Mouse (Mus musculus) WW6 (cell line): ENCODE results near the gene Ctsw.
"Not testable (repeated sequence)": the region's sequence is repeated elsewhere in the genome, so short reads cannot be mapped to it uniquely, and the experiment has no call there.

Source experiments
- DNase-seq: peaks from one replicate; pipeline ENCODE4 v3.0.0-alpha.2; 2013; ENCODE audit warnings: low read depth, low spot score

Gene Ctsw

DNA sequence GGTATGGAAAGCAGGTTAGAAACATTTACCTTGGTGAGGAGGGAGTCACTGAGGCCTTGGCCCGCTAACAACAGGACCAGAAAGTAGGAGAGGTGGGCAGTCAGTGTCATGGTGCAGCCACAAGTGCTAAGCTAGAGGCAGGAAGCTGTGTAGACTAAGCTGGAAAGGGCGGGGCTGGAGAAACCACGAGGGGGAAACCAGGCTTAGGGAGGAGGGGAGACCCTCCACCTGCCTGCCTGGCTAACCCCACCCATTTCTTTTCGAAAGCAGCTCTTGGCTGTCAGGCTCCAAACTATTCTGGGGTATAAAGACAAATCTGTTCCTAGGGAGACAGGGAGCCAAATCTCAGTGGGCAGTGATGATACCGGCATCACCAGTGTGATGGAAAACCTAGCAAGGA, at the start of gene Ctsw:
Ctsw (minus strand) TSS at position 134 of the 400 bp plus-strand sequence.
- no peak for DNase-seq

DNA sequence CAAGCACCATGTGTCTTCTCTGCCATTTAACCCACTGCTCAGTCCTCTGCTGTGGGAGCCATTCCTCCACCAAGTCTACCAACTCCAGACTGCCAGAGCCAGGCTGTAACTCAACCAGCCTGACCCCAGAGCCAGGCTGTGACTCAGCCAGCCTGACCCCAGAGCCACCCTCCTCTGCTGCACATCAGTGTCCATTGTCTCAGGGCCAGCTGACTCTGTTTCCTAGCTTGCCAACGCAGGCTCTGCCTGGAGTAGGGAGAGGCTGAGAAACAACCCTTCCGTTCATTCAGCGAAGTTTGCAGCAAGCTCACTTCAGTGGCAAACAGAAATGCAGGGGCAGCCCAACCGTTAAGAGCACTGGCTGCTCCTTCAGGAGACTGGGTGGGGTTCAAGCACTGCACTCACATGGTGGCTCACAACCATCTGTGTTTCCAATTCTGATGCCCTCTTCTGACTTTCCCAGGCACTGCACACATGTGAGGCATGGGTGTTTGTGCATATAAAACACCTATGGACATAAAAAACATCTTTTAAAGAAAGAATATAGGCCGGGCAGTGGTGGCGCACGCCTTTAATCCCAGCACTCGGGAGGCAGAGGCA, 48.7 kb upstream of the Ctsw start:
- no peak for DNase-seq

DNA sequence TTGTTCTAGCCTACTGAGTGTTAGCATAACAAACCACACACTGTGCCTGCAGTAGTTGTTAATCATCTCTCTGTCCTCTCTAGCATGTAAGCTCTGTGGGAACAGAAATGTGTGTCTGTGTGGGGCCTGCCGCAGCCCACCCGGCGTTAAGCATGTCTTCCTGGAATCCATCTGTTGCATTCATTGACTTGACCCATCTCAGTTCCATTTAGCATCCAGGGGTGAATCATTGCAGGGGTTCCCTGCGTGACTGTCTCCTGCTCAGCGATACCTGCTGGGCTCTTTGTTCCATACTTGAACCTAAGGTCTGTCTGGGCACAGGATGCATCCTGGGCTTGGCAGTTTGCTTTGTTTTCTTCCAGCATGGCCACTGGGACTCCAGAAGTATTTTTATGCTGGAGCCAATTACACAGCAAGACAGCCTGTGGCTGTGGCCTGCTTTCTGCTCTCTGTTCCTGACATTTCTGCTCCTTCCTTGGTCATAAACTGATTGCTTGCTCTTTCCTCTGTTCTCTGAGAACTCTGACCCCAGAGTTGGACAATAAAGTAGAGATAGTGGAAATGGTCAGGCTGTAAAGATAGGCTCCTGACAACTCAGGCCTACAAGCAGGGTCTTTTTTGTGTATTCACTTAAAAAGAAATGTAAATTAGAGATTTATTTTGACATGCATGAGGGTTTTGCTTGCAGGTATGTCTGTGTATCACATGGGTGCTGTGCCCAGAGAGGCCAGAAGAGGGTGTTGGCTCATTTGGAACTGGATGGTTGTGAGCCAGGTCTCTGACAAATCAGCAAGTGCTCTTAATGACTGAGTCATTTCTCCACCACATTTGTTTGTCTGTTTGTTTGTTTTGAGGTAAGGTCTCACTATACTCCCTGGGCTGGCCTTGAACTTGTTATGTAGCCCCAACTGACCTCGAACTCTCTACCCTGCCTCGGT, 47.8 kb upstream of the Ctsw start:
- DNase-seq = no peak

DNA sequence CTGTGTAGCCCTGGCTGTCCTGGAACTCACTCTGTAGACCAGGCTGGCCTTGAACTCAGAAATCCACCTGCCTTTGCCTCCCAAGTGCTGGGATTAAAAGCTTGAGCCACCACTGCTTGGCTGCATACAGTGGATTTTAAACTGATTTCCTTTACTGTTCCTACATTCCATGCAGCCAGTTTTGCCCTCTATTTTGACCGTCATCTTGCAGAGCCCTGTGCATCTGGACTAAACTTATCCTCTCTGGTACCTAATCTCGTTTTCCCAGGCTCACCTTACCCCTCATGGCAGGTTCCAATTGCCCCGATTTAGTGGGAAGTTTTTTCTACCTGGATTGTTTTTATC, 44.7 kb upstream of the Ctsw start:
- no peak for DNase-seq

DNA sequence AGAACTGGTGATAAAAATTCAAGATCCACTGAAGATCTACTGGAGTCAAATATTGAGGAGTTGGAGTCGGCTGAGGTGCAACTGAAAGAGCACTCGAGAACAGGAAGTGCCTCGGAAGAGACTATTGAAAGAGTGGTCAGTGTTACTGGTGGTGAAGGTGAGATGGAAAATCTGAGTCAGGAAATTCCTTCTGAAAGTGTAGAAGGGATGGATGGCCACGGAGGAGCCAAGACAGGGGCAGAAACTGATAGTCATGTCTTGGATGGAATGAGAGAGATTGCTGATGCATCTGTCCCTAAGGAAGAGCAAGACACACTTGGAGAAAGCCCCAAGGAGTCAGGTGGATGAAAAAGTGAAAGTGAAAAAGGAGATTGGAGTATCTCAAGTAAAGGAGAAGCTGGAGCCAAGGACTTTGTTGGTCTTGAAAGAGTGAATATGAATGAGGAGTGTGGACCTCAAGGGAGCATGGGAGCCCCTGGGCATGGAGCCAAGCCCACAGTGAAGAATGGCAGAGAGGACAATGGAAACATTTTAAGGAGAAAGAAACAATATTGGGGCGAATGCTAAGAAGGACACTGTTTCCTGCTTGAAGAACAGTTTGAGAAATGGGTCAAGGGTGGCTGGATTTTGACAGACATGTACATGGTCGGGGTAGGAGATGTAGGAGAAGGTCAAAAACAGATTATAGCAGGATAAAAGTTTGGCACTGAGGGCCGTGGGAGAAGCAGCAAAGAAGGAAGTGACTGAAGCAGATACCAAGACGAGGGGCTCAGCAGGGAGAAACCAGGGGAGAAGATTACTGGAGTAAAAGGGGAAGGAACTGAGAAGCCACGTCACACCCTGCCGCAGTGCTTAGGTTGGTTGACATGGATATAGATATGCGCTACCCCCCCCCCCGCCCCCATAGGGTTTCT, 44.0 kb upstream of the Ctsw start:
- no peak for DNase-seq

DNA sequence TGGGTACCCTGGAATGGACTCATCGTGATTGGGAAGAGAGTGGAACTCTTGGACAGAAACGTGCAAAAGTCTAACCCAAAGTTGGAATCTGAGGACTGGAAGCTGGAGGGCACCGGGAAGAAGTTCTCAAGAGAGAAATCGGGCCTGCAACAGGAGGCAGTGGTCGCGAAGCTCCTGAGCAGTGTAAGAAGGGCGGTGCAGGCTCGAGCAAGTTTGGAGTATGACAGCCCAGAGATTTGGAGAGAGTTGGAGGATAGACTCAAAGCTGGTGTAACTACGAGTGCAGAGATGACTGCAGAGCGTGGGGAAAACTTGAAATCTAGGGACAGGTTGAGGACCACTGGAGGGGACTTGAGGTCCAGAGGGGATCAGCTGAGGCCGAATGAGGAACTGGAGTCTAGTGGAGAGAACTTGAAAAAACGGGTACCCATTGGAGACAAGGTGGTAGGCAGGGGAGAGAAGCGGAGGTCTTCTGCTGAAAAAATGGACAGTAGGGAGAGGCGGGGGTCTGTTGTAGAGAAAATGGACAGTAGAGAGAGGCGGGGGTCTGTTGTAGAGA, 42.8 kb upstream of the Ctsw start:
- DNase-seq = no peak

DNA sequence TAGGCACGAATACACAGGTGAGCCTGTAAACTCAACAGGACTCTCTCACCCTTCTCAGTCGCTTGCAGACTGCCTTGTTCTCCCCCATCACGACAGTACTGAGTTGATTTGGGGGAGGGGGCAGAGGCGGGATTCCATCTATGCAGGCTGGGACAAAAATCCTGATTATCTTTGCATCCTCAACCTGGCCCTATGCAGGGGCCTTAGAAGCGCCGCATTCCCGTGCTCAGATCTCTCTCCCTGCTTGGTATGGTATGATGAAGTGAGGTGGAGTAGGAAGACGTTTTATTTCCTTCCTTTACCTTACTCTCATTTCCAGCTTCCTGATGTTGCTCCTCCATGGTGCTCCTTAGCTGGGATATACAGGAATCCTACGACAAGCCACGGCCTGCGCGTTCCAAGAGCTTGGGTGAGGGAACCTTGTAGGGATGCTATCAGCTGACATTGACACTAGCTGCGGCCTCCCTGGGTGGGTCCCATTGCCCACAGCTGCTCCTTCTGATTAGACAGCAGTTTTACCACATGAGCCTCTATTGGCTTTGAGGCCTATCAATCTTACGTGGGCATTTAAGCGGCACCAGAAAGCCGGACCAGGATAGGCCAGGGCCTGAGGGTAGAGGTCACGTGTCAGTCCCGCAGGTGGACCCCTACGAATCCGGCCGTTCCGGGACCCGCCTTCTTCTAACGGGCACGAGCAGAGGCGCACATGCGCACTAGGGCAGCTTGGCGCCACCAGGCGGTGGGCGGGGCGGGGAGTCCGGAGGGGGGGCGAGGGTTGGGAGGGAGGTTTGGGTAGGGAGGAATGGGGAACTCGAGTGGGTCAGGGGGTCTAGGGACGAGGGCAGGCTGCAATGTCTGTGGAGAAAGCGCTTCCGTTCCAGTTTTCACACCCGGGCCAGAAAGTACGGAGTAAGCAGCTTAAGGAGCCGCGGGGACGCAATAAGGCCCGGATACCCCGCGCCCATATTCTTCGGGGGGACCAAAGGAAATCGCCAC, 42.0 kb upstream of the Ctsw start, which contains the start of gene Snx32:
Snx32 (minus strand) TSS at position 508 of the 996 bp plus-strand sequence.
- DNase-seq = peak; percentile 93

DNA sequence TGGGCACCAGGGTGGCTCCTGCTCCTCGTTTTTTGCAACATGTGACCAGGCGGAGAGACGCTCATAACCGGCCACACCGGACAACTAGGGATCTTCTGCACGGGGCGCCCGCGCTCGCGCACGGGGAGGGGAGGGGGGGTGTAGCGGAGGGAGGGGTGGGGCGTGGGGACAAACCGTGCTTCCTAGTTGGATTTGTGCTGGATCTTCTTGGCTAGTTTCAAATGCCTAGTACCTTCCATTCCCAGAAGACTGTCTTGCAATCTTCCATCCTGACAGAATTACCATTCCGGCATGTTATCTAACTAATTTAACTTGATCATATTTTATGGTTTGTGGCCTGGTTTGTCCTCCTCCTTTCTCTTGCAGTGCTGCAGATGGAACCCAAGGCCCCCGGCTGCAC, 35.4 kb upstream of the Ctsw start, which contains the start of gene 1700020D05Rik:
1700020D05Rik (minus strand) TSS at position 101 of the 400 bp plus-strand sequence.
- DNase-seq = no peak

DNA sequence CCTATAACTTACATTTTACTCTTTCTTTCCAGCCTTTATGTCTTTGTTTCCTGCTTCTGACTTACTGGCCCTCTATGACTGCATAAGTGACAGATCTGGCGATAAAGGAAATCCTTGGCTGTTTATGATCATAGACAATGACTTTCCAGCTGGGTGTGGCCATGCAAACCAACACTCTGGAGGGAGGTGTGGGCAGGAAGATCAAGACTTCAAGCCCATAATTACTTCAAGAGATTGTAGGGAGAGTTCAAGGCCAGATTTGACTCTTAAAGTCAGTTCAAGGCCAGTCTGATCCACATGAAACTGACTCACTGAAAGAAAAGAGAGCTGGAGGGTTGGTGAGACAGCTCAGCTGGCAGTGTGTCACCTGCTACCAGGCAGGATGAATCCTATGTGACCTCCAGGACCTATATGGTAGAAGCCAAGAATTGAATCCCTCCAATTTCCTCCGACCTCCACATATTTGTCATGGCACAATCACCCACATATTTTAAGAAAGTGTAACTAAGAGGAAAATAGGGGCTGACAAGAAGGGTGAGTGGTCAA, 32.1 kb upstream of the Ctsw start:
- DNase-seq = no peak

DNA sequence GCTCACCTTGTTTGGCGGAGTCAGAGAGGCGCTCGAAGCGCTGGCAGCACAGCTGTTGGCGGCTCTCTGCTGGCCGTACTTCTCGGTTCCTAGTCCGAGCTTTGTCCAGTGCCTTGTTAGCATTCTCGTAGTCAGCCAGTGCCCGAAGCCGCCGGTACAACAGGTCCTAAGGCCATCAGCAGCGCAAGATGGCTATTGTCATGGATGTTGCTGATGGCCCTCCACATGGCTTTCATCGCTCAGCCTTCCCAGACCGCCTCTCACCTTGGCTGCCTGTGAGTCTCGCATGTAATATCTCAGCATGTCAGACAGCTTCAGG, 27.7 kb upstream of the Ctsw start:
- no peak for DNase-seq

DNA sequence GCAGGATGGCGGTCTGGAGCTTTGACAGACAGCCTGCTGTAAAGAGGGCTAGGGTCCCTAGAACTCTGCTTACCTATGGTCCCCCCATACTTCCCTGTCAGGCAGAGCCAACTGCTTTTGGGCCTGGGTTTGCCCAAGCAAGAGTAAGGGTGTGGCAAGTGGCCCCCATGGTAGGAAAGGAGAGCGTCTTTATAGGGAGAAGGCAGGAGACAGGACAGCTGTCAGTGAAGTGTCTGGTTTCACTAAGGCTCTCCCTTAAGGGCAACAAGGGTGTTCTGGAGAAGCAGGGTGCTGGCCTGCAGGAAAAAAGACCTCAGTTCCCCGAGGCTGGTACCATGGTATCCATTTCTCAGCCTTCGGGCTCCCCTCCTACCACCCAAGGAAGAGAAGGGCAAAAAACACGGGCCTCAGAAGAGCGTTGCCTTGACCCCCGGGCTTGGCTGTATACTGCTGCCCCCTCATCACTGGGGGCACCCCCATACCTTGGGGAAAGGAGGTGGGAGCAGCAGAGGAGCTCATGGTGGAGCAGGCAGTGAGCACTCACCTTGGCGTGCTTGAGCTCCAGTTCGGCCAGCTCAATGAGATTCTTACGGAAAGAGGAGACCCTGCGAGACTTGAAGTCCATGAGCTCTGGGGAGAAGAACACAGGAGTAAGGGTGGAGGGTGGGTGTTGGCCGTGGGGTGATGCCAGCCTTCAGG, 27.2 kb upstream of the Ctsw start:
- no peak for DNase-seq

DNA sequence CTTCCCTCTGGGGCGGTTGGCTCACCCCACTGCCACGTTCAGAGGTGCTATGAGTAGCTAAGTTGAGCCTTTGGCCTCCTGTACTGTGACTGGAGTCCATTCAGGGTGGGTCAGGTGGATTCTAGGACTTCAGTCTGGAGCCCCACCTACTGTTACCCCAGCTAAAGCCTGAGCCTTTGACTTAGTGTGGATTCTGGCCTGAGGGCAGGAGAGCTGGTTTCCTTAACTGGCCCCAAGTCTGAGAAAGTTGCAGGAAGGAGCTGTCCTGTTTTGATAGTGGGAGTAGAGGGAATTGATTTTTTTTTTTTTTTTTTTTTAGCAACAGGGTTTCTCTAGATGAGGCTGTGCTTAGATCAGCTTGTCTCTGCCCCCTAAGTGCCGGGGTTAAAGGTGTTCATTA, 26.0 kb upstream of the Ctsw start:
- no peak for DNase-seq

DNA sequence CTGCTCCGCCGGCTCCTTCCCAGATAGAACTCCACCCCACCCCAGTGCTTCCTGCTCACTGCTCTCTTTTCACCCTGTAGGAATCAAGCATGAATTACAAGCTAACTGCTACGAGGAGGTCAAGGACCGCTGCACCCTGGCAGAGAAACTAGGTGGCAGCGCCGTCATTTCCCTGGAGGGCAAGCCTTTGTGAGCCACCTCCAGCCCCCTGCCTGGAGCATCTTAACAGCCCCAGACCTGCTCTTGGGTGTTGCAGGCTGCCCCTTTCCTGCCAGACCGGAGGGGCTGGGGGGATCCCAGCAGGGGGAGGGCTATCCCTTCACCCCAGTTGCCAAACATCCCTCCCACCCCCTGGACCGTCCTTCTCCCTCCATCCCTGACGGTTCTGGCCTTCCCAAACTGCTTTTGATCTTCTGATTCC, 25.0 kb upstream of the Ctsw start:
- DNase-seq = not testable (repeated sequence)

DNA sequence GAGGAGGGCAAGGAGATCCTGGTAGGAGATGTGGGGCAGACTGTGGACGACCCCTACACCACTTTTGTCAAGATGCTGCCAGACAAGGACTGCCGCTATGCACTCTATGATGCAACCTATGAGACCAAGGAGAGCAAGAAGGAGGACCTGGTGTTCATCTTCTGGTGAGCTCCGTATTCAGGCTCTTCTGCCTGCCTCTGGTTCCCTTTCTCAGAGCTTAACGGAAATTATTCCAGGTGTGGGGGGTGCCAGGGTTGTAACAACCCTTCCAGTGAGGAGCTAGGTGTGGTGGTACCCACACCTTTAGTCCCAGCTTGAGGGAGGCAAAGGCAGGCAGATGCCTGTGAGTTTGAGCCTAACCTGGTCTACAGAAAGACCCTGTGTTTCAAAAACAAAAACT, 24.3 kb upstream of the Ctsw start:
- DNase-seq = no peak

DNA sequence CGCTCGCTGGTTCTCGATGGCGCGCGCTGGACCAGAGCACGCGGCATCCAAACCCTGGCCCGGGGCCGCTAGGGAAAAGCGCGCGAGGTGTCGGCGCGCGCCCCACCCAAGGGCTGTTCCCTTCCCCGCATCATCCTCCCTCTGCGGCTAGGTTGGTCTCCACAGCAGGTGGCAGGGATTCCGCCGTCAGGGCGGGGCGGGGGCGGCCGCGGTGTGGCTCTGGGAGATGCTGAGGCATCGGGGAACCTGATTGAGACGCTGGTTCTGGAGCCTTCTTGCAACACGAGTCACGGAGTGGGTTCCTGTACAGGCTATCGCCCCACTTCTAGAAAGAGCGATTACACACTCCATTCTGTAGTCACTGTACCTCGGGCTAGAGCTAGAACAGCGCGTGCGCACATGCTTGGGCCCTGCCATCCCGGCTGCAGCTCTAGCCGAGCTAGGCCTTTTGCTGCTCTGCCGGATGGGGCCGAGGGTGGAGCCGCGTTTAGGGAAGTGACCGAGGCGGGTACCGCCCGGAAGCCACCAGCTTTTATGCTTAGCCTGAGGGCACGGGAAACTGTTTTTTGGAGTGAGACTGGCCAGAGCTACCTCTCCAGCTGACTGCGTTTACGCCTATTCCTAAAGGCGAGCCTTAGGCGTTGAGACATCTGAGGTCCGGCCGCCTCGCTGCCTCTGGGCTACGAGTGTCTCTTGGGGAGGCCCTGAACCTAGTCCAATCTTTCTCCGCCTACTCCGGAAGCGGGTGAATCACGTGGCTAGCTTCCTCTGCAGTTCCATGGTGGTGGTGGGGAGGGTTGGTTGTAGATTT, 22.8 kb upstream of the Ctsw start:
- no peak for DNase-seq

DNA sequence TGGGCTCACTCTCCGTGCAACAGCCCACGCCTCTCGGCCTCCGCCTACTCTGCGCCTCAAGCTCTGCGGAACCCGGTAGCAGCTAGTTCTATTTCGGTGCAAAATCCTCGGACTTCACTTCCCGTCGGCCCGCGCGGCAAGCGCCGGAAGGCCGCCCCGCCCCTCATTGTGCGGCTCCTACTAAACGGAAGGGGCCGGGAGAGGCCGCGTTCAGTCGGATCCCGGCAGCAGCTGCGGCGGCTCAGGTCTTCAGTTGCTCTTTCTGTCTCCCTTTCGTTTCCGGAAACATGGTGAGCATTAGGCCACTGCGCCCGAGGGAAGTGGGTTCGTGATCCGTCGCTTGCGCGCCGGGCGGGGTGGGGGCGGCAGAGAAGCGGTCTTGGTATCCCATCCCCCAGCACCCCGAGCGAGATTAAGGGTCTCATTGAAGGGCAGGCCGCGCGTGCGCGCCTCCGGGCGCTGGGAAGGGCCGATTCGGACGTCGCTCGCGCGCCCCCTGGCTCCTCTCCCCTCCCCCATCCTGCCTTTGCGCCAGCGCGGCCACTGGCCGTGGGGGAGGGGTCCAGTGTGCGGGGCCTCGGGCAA, 22.1 kb upstream of the Ctsw start, which contains the start of gene Cfl1:
Cfl1 (plus strand) TSS at position 143 of the 585 bp plus-strand sequence.
- DNase-seq = peak; percentile 89

DNA sequence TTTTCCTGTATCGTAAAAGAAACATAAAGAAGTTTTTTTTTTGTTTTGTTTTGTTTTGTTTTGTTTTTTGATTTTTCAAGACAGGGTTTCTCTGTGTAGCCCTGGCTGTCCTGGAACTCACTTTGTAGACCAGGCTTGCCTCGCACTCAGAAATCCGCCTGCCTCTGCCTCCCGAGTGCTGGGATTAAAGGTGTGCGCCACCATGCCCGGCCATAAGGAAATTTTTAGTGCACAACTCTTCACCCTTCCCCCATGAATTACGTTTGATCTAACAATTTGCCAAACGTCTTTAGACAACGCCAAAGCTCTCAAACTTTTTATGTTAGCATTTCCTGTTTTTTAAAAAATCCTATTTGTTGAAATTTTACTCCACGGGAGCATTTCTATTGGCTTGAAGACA, 21.4 kb upstream of the Ctsw start:
- DNase-seq = not testable (repeated sequence)

DNA sequence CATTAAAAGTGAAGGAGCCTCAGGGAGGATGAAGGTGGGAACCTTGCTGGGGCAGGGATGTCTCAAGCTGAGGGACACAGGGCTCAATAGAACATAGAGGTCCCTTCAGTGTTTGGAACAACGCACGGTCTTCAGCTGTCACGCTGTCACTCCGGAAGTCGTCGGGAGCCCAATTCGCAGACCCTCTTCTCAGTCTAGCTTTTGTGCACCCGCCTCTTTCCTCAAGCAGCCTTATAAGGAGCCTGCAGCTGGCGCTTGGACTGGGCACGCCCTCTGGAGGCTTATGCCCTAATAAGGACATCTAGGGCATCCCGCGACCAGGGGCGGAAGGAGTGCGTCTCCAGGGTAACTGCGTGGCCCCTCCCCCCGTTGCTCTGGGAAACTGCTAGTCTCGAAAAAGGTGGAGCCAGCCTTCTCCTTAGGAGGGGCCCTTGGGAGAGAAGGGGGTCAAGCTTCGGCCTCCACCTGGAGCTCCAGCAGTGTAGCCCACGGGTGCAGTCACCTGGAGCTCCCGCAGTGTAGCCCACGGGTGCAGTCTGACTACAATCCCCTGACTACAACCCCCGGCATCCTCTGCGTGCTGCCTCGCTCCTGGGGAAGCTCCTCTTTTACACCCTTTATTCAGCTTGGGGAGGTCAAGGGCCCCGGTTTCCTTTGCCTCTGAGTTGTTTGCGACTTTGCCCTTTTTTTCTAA, 20.7 kb upstream of the Ctsw start:
- DNase-seq = peak; percentile 92
